Mouse (Mus musculus) hindbrain, embryonic 10.5 days (tissue): Measurements from ENCODE around the gene Aldh3b1. TPM values are rescaled to one million over a fixed set of nuclear protein-coding genes. Genes with fewer than 3 reads are reported as not detected.

Source experiments
- DNase-seq: peaks from one replicate; pipeline ENCODE4 v3.0.0-alpha.2; 2017; ENCODE audit warnings: low spot score
- H3K27ac ChIP-seq: fragments of 300-500 bp; sonication (generic); 2 replicates; pipeline ENCODE4 v1.5.1; 2016; ENCODE audit warnings: mild to moderate bottlenecking, moderate library complexity
- H3K27me3 ChIP-seq: fragments of 300-500 bp; sonication (generic); 2 replicates; pipeline ENCODE4 v1.6.1; 2016; ENCODE audit warnings: mild to moderate bottlenecking; ENCODE audit not compliant: poor library complexity, insufficient read depth, severe bottlenecking
- H3K36me3 ChIP-seq: fragments of 300-500 bp; sonication (generic); 2 replicates; pipeline ENCODE4 v1.6.1; 2016; ENCODE audit warnings: mild to moderate bottlenecking, moderate library complexity
- H3K4me1 ChIP-seq: fragments of 300-500 bp; sonication (generic); replicated peaks from 2 replicates; pipeline ENCODE4 v1.6.1; 2016; ENCODE audit warnings: mild to moderate bottlenecking
- H3K4me3 ChIP-seq: fragments of 300-500 bp; sonication (generic); 2 replicates; pipeline ENCODE4 v1.5.1; 2016; ENCODE audit warnings: mild to moderate bottlenecking, moderate library complexity
- H3K9me3 ChIP-seq: fragments of 300-500 bp; sonication (generic); 2 replicates; pipeline ENCODE4 v1.6.1; 2016; ENCODE audit warnings: mild to moderate bottlenecking, moderate library complexity
- WGBS: fragments of 180-500 bp; shearing (Covaris S2); methylation state at CpG from one replicate; pipeline ENCODE4 v1.1.7; 2016; 5-methylcytosine and 5-hydroxymethylcytosine counted together
- polyA plus RNA-seq: library from polyadenylated mRNA; unstranded; fragments of >200 nt; fragmentation: Nextera tagmentation; extraction: Ambion mirVana; gene quantifications from 2 replicates; pipeline ENCODE4 v1.2.1, GENCODE M21; 2016

Gene Aldh3b1
- polyA plus RNA-seq, 1 experiment from 2014 or later = 0.71 TPM

DNA sequence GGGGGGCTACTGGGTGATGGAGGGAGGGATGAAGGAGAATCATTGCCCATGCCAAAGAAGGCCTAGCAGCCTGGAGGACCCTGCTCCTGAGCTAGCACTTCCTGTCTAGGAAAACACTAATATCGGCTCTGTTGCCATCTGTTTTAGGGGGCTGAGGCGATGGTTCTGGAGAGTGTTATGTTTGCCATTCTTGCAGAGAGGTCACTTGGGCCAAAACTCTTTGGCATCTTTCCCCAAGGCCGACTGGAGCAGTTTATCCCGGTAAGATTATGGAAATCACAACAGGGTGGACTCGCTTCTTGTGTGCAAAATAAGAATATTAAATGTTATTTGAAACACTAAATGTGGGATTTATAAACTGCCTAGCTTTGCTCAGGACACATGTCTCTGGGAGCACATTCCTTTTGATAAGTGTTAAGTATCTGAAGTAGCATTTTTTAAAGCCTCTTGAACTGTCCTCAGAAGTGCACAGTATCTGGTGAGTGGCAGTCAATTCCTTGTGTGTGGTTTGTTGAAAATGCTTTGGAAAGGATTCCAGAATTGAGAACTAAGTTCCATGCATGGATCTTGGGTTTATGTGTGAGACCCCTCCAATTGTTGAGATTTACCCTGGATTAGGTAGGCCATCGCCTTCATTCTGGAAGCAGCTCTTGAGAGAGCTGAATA is 45.1 kb downstream of the Aldh3b1 start:
- Histone ChIP-seq H3K36me3 (peaks cover 63% of the 10 kb centered on the region), H3K27ac (no peak overlapping the region), H3K4me1 (no peaks in the 10 kb centered on the region), H3K4me3 (no peak overlapping the region), H3K9me3 (no peaks in the 10 kb centered on the region), H3K27me3 (no peaks in the 10 kb centered on the region)
- no peak for DNase-seq
- 87% methylated on average over 6 of the region's 6 CpGs for WGBS

- Histone ChIP-seq H3K9me3 (no peaks in the 10 kb centered on the region), H3K36me3 (peaks cover 55% of the 10 kb centered on the region), H3K4me1 (no peaks in the 10 kb centered on the region), H3K27me3 (no peaks in the 10 kb centered on the region), H3K4me3 (no peak overlapping the region), H3K27ac (no peak overlapping the region)
- DNase-seq = no peak
- WGBS = 85% methylated on average over 4 of the region's 4 CpGs
Measured at GRCm38 (mm10) chr19:3882214-3882613, 47.4 kb downstream of the Aldh3b1 start.

DNA sequence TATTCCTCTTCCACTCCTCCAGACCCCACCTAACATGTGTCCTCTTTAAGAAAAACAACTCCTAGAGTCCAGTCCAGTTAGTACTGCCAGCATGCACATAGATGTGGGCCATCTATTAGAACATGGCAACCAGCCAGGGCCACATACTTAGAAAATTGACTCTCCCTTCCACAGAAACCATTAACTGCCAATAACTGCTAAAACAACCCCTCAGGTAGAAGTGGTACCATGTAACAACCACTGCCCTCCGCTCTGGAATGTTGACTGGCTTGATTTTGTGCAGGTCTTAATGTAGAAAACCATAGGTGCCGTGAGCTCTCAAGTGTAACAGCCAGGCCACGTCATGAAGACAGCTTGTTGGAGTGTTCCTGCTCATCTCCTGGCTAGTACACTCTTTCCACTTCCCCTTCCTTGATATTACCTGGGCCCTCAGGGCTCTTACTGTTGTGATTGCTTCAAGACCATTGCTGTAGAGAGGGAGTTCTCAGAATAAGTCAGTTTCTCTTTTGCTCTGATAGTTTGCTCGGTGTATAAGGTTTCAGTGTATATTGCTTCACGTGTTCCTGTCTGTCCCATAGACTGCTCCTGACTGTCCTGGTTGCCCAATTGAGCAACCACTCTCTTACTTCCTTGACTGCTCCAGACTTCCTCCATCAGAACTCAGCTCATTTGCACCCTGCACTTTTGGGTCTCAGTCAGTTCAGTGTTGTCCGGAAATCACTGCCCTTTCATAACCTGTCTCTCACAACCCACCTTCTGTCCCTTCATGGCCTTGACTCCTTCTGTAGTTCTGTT is 49.4 kb downstream of the Aldh3b1 start:
- Histone ChIP-seq H3K9me3 (no peaks in the 10 kb centered on the region), H3K27ac (no peak overlapping the region), H3K4me1 (no peaks in the 10 kb centered on the region), H3K36me3 (peaks cover 51% of the 10 kb centered on the region), H3K4me3 (no peak overlapping the region), H3K27me3 (no peaks in the 10 kb centered on the region)
- DNase-seq = no peak
- 93% methylated on average over 6 of the region's 6 CpGs for WGBS

GRCm38 (mm10) chr19:3875045-3875444 is 54.6 kb downstream of the Aldh3b1 start:
- H3K36me3 ChIP-seq = peaks cover 32% of the 10 kb centered on the region
- 89% methylated on average over 7 of the region's 7 CpGs for WGBS
- no peaks in the 10 kb centered on the region for H3K4me1 ChIP-seq
- no peak for DNase-seq
- no peaks in the 10 kb centered on the region for H3K9me3 ChIP-seq
- H3K27me3 ChIP-seq = no peaks in the 10 kb centered on the region
- H3K4me3 ChIP-seq = no peak overlapping the region
- H3K27ac ChIP-seq = no peak overlapping the region

GRCm38 (mm10) chr19:3872373-3872772 is 57.2 kb downstream of the Aldh3b1 start:
- Histone ChIP-seq H3K9me3 (no peaks in the 10 kb centered on the region), H3K27ac (no peak overlapping the region), H3K27me3 (no peaks in the 10 kb centered on the region), H3K36me3 (peaks cover 23% of the 10 kb centered on the region), H3K4me3 (no peak overlapping the region), H3K4me1 (no peaks in the 10 kb centered on the region)
- no peak for DNase-seq
- 85% methylated on average over 4 of the region's 4 CpGs for WGBS

DNA sequence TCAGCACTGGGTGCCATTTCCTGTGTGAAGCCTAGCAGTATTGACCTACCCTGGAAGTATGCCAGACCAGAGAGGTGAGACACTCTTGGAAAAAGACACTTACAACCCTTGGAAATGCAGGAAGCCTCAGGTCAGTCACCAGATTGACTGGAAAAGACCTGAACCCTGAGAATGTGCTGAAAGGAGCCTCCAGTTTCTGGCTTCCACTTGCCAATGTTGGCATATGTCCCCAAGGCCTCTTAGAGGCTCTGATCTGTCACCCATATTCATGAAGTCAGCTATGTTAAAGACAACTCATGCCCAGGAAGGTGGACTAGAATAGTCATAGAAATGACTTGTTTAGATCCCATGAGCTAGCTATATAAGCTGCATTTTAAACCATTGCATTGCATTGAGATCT is 58.1 kb downstream of the Aldh3b1 start:
- Histone ChIP-seq H3K4me1 (no peaks in the 10 kb centered on the region), H3K27ac (no peak overlapping the region), H3K27me3 (no peaks in the 10 kb centered on the region), H3K36me3 (peaks cover 26% of the 10 kb centered on the region), H3K4me3 (no peak overlapping the region), H3K9me3 (no peaks in the 10 kb centered on the region)
- DNase-seq = no peak

DNA sequence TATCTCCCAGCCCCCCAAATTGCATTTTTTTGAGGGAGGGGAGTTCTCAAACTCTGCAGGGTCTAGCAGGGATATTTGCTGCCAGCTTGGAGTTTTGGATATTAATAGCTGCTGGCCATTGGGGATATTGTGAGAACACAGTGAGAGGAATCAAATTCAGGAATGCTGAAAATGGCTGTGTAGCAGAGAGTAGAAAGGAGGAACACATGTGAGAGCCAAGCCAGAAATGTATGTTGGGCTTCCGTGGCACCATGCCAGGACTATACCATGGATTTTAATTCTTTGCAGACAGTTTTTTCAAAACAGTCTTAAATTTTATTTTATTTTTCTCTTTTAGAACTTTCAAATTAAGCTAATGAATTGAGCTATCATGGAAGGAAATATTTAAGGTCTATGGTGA is 61.3 kb downstream of the Aldh3b1 start:
- Histone ChIP-seq H3K4me1 (no peaks in the 10 kb centered on the region), H3K27me3 (no peaks in the 10 kb centered on the region), H3K36me3 (peaks cover 42% of the 10 kb centered on the region), H3K4me3 (no peak overlapping the region), H3K9me3 (peaks cover 13% of the 10 kb centered on the region; the same call in 1 of the 2 replicates), H3K27ac (no peak overlapping the region)
- DNase-seq = no peak
- 98% methylated on average over 1 of the region's 1 CpGs for WGBS

- H3K36me3 ChIP-seq = peaks cover 46% of the 10 kb centered on the region
- WGBS = 78% methylated on average over 2 of the region's 2 CpGs
- H3K4me1 ChIP-seq = no peaks in the 10 kb centered on the region
Measured at GRCm38 (mm10) chr19:3864960-3865359, 64.6 kb downstream of the Aldh3b1 start.

More at GRCm38 (mm10) chr19:3864960-3865359, 64.6 kb downstream of the Aldh3b1 start:
- Histone ChIP-seq H3K27me3 (no peaks in the 10 kb centered on the region), H3K9me3 (peaks cover 13% of the 10 kb centered on the region; the same call in 1 of the 2 replicates), H3K4me3 (no peak overlapping the region), H3K27ac (no peak overlapping the region)
- DNase-seq = no peak

Other genes with a start within 250 kb of the Aldh3b1 start
- 3.1 and 3.5 TPM in 2 replicates for gene Lrp5, start 243.2 kb downstream of the Aldh3b1 start, polyA plus RNA-seq
- gene 1810055G02Rik, start 221.5 kb downstream of the Aldh3b1 start, polyA plus RNA-seq = 45.7 and 46.9 TPM in 2 replicates
- gene Kmt5b, start 162.4 kb downstream of the Aldh3b1 start, polyA plus RNA-seq = 30.6 and 37.1 TPM in 2 replicates
- 57.5 and 59.9 TPM in 2 replicates for gene Chka, start 78.0 kb downstream of the Aldh3b1 start, polyA plus RNA-seq
- 21.6 and 21.9 TPM in 2 replicates for gene Tcirg1, start 22.7 kb downstream of the Aldh3b1 start, polyA plus RNA-seq
- 241 and 279 TPM in 2 replicates for gene Ndufs8, start 17.0 kb downstream of the Aldh3b1 start, polyA plus RNA-seq
- gene Unc93b1, start 5.4 kb upstream of the Aldh3b1 start, polyA plus RNA-seq = 6.3 and 8.8 TPM in 2 replicates
- gene Aldh3b3, start 28.8 kb upstream of the Aldh3b1 start, polyA plus RNA-seq = not detected in 2 replicates
- gene Aldh3b2, start 42.5 kb upstream of the Aldh3b1 start, polyA plus RNA-seq = 0.91 and 2.0 TPM in 2 replicates
- gene Acy3, start 56.8 kb upstream of the Aldh3b1 start, polyA plus RNA-seq = 2.6 and 2.9 TPM in 2 replicates
- 0.88 and 2.6 TPM in 2 replicates for gene Tbx10, start 62.9 kb upstream of the Aldh3b1 start, polyA plus RNA-seq
- 20.1 and 22.6 TPM in 2 replicates for gene Nudt8, start 70.8 kb upstream of the Aldh3b1 start, polyA plus RNA-seq
- gene Gm49405, start 70.8 kb upstream of the Aldh3b1 start, polyA plus RNA-seq = 3.0 and 3.1 TPM in 2 replicates
- gene Doc2g, start 73.5 kb upstream of the Aldh3b1 start, polyA plus RNA-seq = 3.0 and 3.8 TPM in 2 replicates
- 196 and 198 TPM in 2 replicates for gene Ndufv1, start 83.0 kb upstream of the Aldh3b1 start, polyA plus RNA-seq
- gene Gstp1, start 108.2 kb upstream of the Aldh3b1 start, polyA plus RNA-seq = 442 and 460 TPM in 2 replicates
- 1.3 and 2.1 TPM in 2 replicates for gene Gstp2, start 116.2 kb upstream of the Aldh3b1 start, polyA plus RNA-seq
- gene Gstp3, start 129.8 kb upstream of the Aldh3b1 start, polyA plus RNA-seq = not detected in 2 replicates
- gene Cabp2, start 151.8 kb upstream of the Aldh3b1 start, polyA plus RNA-seq = not detected in 2 replicates
- gene Cdk2ap2, start 167.4 kb upstream of the Aldh3b1 start, polyA plus RNA-seq = 90.5 and 93.3 TPM in 2 replicates
- gene Pitpnm1, start 170.2 kb upstream of the Aldh3b1 start, polyA plus RNA-seq = 8.5 and 19.9 TPM in 2 replicates
- 65.8 and 73.9 TPM in 2 replicates for gene Aip, start 196.1 kb upstream of the Aldh3b1 start, polyA plus RNA-seq
- gene Gpr152, start 210.0 kb upstream of the Aldh3b1 start, polyA plus RNA-seq = not detected in 2 replicates
- 0.12 TPM in 1 of 2 replicates, not detected in the other for gene Cabp4, start 214.2 kb upstream of the Aldh3b1 start, polyA plus RNA-seq
- gene Coro1b, start 218.8 kb upstream of the Aldh3b1 start, polyA plus RNA-seq = 138 and 156 TPM in 2 replicates
- 0.51 and 0.76 TPM in 2 replicates for gene Ptprcap, start 223.8 kb upstream of the Aldh3b1 start, polyA plus RNA-seq
- gene Rps6kb2, start 233.5 kb upstream of the Aldh3b1 start, polyA plus RNA-seq = 65.4 and 77.0 TPM in 2 replicates
- 3.5 and 3.9 TPM in 2 replicates for gene Carns1, start 245.7 kb upstream of the Aldh3b1 start, polyA plus RNA-seq